Mouse (Mus musculus): ENCODE data around the gene Dnajb2. TPM values are rescaled to one million over a fixed set of nuclear protein-coding genes. Genes with fewer than 3 reads are reported as not detected.

Gene Dnajb2
- total and polyA plus RNA-seq, 2 experiments, result 25.4 to 55.9 TPM

DNA sequence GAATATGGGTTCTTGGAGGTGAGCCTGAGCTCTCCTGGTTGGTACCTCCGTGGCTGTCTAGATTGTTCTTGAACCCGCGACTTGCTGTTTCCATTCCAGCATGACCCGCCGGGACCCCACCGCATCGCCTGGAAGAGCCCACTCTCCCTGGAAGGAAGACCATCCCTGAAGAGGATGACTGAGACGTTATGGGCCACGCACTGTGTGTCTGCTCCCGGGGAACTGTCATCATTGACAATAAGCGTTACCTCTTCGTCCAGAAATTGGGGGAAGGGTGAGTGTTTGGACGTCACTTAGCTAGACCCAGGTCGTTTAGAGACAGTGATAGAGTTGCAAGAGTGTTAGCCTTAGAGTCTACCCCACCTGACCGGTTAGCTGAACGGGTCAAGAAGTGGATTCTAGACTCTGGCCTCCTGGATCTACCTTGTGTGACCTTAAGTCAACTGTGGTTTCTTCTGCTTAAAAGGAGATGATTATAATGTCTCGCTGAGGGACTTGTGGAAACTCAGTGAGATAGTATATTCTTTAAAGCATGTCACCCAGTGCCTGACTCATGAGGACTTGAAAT is 25.0 kb upstream of the Dnajb2 start:
- peaks cover 14% of the 10 kb centered on the region; the same call in 1 of the 2 replicates for H3K36me3 ChIP-seq (ENCODE audit: control insufficient read depth, insufficient read depth, low read length)
- DNase-seq (ENCODE audit: extremely low read depth, low read depth, low spot score), result peak; percentile 42
- H3K79me2 ChIP-seq (ENCODE audit: control insufficient read depth, insufficient read depth, low read length), result peaks cover 8% of the 10 kb centered on the region; the same call in 1 of the 2 replicates
- TF ChIP-seq CTCF (IDR thresholded peaks at IDR 0.05; ENCODE audit: low read depth, low read length) (no peak), POLR2A (IDR thresholded peaks at IDR 0.05; ENCODE audit: extremely low read depth, insufficient read depth, low read length) (no peak)
- H3K9ac ChIP-seq (ENCODE audit: low read depth, low read length), result peak overlapping the region; percentile 92
- H3K4me3 ChIP-seq (ENCODE audit: insufficient read depth, low read depth, low read length), result peak overlapping the region; percentile 89
- WGBS, result 4% methylated on average over 17 of the region's 17 CpGs
- H3K27me3 ChIP-seq (ENCODE audit: control insufficient read depth, insufficient read depth, low read length), result no peaks in the 10 kb centered on the region
- H3K27ac ChIP-seq (replicated peaks; ENCODE audit: insufficient read depth, low read depth, low read length), result peak overlapping the region; percentile 85
- H3K4me1 ChIP-seq (ENCODE audit: control insufficient read depth, insufficient read depth, low read length), result peaks cover 37% of the 10 kb centered on the region

DNA sequence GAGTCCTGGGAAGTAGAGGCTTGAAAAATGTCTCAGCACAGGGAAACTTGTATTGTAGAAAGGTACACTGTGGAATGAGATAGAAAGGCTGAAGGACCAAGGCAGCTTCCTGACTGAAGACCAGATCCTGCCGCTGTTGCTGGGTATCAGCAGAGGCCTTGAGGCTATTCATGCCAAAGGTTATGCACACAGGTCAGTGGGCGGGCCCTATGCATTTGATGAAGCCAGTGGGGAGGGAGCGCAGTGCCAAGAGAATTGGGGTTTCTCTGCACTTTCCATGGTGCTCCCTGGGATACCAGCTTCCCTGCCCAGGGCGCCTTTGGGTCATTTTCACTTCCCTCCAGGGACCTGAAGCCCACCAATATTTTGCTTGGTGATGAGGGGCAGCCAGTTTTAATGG is 23.7 kb upstream of the Dnajb2 start:
- peak; percentile 88 for DNase-seq (ENCODE audit: extremely low read depth, low read depth, low spot score)
- peaks cover 47% of the 10 kb centered on the region for H3K4me1 ChIP-seq (ENCODE audit: control insufficient read depth, insufficient read depth, low read length)
- peak overlapping the region; percentile 10; the same call in 1 of the 2 replicates for H3K9ac ChIP-seq (ENCODE audit: low read depth, low read length)

DNA sequence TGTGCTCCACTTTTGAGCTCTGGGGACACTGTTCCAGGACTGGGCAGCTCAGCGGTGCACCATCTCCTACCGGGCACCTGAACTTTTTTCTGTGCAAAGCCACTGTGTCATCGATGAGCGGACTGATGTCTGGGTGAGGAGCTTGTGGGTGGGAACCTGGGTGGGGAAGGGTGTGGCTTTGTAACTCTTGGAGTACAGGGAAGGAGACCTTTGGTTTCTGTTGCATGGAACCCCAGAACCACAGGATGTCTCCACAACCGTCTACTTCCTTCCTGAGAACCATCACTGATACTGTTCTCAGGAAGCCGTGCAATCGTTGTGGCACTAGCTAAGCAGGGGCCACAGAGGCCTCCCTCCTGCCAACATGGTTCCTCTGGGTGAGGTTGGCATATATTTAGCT is 23.1 kb upstream of the Dnajb2 start:
- Histone ChIP-seq H3K36me3 (ENCODE audit: control insufficient read depth, insufficient read depth, low read length) (peaks cover 16% of the 10 kb centered on the region; the same call in 1 of the 2 replicates), H3K27me3 (ENCODE audit: control insufficient read depth, insufficient read depth, low read length) (no peaks in the 10 kb centered on the region), H3K4me3 (ENCODE audit: insufficient read depth, low read depth, low read length) (no peak overlapping the region), H3K27ac (replicated peaks; ENCODE audit: insufficient read depth, low read depth, low read length) (peak overlapping the region; percentile 95), H3K79me2 (ENCODE audit: control insufficient read depth, insufficient read depth, low read length) (peaks cover 8% of the 10 kb centered on the region; the same call in 1 of the 2 replicates), H3K4me1 (ENCODE audit: control insufficient read depth, insufficient read depth, low read length) (peaks cover 48% of the 10 kb centered on the region), H3K9ac (ENCODE audit: low read depth, low read length) (peak overlapping the region; percentile 10; the same call in 1 of the 2 replicates)
- 27% methylated on average over 7 of the region's 7 CpGs for WGBS
- peak; percentile 45 for DNase-seq (ENCODE audit: extremely low read depth, low read depth, low spot score)
- TF ChIP-seq POLR2A (IDR thresholded peaks at IDR 0.05; ENCODE audit: extremely low read depth, insufficient read depth, low read length), result no peak
- TF ChIP-seq CTCF (IDR thresholded peaks at IDR 0.05; ENCODE audit: low read depth, low read length), result no peak

More for the DNA sequence above, 23.7 kb upstream of the Dnajb2 start:
- 18% methylated on average over 4 of the region's 4 CpGs for WGBS
- Histone ChIP-seq H3K27ac (replicated peaks; ENCODE audit: insufficient read depth, low read depth, low read length) (peak overlapping the region; percentile 95), H3K36me3 (ENCODE audit: control insufficient read depth, insufficient read depth, low read length) (peaks cover 16% of the 10 kb centered on the region; the same call in 1 of the 2 replicates), H3K27me3 (ENCODE audit: control insufficient read depth, insufficient read depth, low read length) (no peaks in the 10 kb centered on the region), H3K4me3 (ENCODE audit: insufficient read depth, low read depth, low read length) (no peak overlapping the region), H3K79me2 (ENCODE audit: control insufficient read depth, insufficient read depth, low read length) (peaks cover 8% of the 10 kb centered on the region; the same call in 1 of the 2 replicates)
- no peak for TF ChIP-seq POLR2A (IDR thresholded peaks at IDR 0.05; ENCODE audit: extremely low read depth, insufficient read depth, low read length)
- TF ChIP-seq CTCF (IDR thresholded peaks at IDR 0.05; ENCODE audit: low read depth, low read length), result no peak

GRCm38 (mm10) chr1:75214442-75214841 is 21.8 kb upstream of the Dnajb2 start:
- TF ChIP-seq CTCF (IDR thresholded peaks at IDR 0.05; ENCODE audit: low read depth, low read length) (no peak), POLR2A (IDR thresholded peaks at IDR 0.05; ENCODE audit: extremely low read depth, insufficient read depth, low read length) (no peak)
- Histone ChIP-seq H3K36me3 (ENCODE audit: control insufficient read depth, insufficient read depth, low read length) (peaks cover 16% of the 10 kb centered on the region; the same call in 1 of the 2 replicates), H3K4me1 (ENCODE audit: control insufficient read depth, insufficient read depth, low read length) (peaks cover 48% of the 10 kb centered on the region), H3K9ac (ENCODE audit: low read depth, low read length) (peak overlapping the region; percentile 44), H3K27me3 (ENCODE audit: control insufficient read depth, insufficient read depth, low read length) (no peaks in the 10 kb centered on the region), H3K27ac (replicated peaks; ENCODE audit: insufficient read depth, low read depth, low read length) (peak overlapping the region; percentile 95), H3K4me3 (ENCODE audit: insufficient read depth, low read depth, low read length) (no peak overlapping the region), H3K79me2 (ENCODE audit: control insufficient read depth, insufficient read depth, low read length) (peaks cover 14% of the 10 kb centered on the region; the same call in 1 of the 2 replicates)
- 14% methylated on average over 2 of the region's 2 CpGs for WGBS
- DNase-seq (ENCODE audit: extremely low read depth, low read depth, low spot score), result peak; percentile 96

- Histone ChIP-seq H3K36me3 (ENCODE audit: control insufficient read depth, insufficient read depth, low read length) (peaks cover 16% of the 10 kb centered on the region; the same call in 1 of the 2 replicates), H3K27ac (replicated peaks; ENCODE audit: insufficient read depth, low read depth, low read length) (peak overlapping the region; percentile 95), H3K4me1 (ENCODE audit: control insufficient read depth, insufficient read depth, low read length) (peaks cover 50% of the 10 kb centered on the region), H3K4me3 (ENCODE audit: insufficient read depth, low read depth, low read length) (no peak overlapping the region), H3K79me2 (ENCODE audit: control insufficient read depth, insufficient read depth, low read length) (peaks cover 14% of the 10 kb centered on the region; the same call in 1 of the 2 replicates), H3K9ac (ENCODE audit: low read depth, low read length) (peak overlapping the region; percentile 44), H3K27me3 (ENCODE audit: control insufficient read depth, insufficient read depth, low read length) (no peaks in the 10 kb centered on the region)
- peak; percentile 85 for DNase-seq (ENCODE audit: extremely low read depth, low read depth, low spot score)
- WGBS, result 19% methylated on average over 5 of the region's 5 CpGs
- TF ChIP-seq POLR2A (IDR thresholded peaks at IDR 0.05; ENCODE audit: extremely low read depth, insufficient read depth, low read length), result no peak
- no peak for TF ChIP-seq CTCF (IDR thresholded peaks at IDR 0.05; ENCODE audit: low read depth, low read length)
These were observed 21.3 kb upstream of the Dnajb2 start for GRCm38 (mm10) chr1:75214886-75215285.

GRCm38 (mm10) chr1:75215785-75216184 is 20.4 kb upstream of the Dnajb2 start:
- TF ChIP-seq CTCF (IDR thresholded peaks at IDR 0.05; ENCODE audit: low read depth, low read length) (no peak), POLR2A (IDR thresholded peaks at IDR 0.05; ENCODE audit: extremely low read depth, insufficient read depth, low read length) (no peak)
- Histone ChIP-seq H3K4me3 (ENCODE audit: insufficient read depth, low read depth, low read length) (peak overlapping the region; percentile 19; the same call in 1 of the 2 replicates), H3K36me3 (ENCODE audit: control insufficient read depth, insufficient read depth, low read length) (peaks cover 16% of the 10 kb centered on the region; the same call in 1 of the 2 replicates), H3K27me3 (ENCODE audit: control insufficient read depth, insufficient read depth, low read length) (no peaks in the 10 kb centered on the region), H3K27ac (replicated peaks; ENCODE audit: insufficient read depth, low read depth, low read length) (peak overlapping the region; percentile 95), H3K79me2 (ENCODE audit: control insufficient read depth, insufficient read depth, low read length) (peaks cover 13% of the 10 kb centered on the region; the same call in 1 of the 2 replicates), H3K4me1 (ENCODE audit: control insufficient read depth, insufficient read depth, low read length) (peaks cover 47% of the 10 kb centered on the region), H3K9ac (ENCODE audit: low read depth, low read length) (peak overlapping the region; percentile 18; the same call in 1 of the 2 replicates)
- 26% methylated on average over 9 of the region's 9 CpGs for WGBS
- peak; percentile 89 for DNase-seq (ENCODE audit: extremely low read depth, low read depth, low spot score)
